20 mouse cellular contexts compared by ENCODE assay signal in genomic region chr4:138137804-138138203, GRCm38 (mm10).
"Had no signal": no experiment of that assay in that cellular context is flagged by ENCODE, and none has a peak within 500 bp of the region (broad histone marks: within the 10 kb centered on the region; RNA-seq: fewer than 3 reads in every experiment).

No protein-coding gene starts in this region.

- ATAC-seq: liver, postnatal 0 days; lung, postnatal 0 days; midbrain, embryonic 13.5 days had no signal

- H3K4me1 ChIP-seq: limb, embryonic 12.5 days had no signal

- H3K27me3 ChIP-seq: limb, embryonic 12.5 days; limb, embryonic 15.5 days; midbrain, embryonic 13.5 days; neural tube, embryonic 13.5 days; stomach, embryonic 15.5 days had no signal

- H3K9me3 ChIP-seq: limb, embryonic 12.5 days; limb, embryonic 15.5 days; midbrain, embryonic 13.5 days; neural tube, embryonic 13.5 days; stomach, embryonic 15.5 days had no signal

- H3K9ac ChIP-seq: limb, embryonic 12.5 days; limb, embryonic 15.5 days; liver, embryonic 14.5 days; liver, postnatal 0 days; lung, embryonic 14.5 days; midbrain, embryonic 13.5 days; neural tube, embryonic 13.5 days; stomach, embryonic 15.5 days had no signal

- H3K36me3 ChIP-seq: stomach, embryonic 15.5 days had no signal

- DNase-seq: kidney, adult 9 months; kidney, postnatal 14 days; left cerebral cortex, postnatal 4 days; liver, postnatal 0 days; lung, embryonic 14.5 days; retina, postnatal 1 day; right cerebral cortex, postnatal 25 days; spleen, adult 18-20 months; thymus, adult 2 months; thymus, postnatal 14 days; thymus, postnatal 4 days had no signal

- H3K27ac ChIP-seq: limb, embryonic 12.5 days; limb, embryonic 15.5 days; liver, embryonic 14.5 days; macrophage; stomach, embryonic 15.5 days had no signal

- H3K4me3 ChIP-seq: limb, embryonic 12.5 days; limb, embryonic 15.5 days; midbrain, embryonic 13.5 days; neural tube, embryonic 13.5 days; stomach, embryonic 15.5 days had no signal

- H3K4me2 ChIP-seq: limb, embryonic 12.5 days; limb, embryonic 15.5 days; liver, embryonic 11.5 days; lung, embryonic 14.5 days; midbrain, embryonic 13.5 days; neural tube, embryonic 13.5 days; stomach, embryonic 15.5 days had no signal
